Mouse (Mus musculus): ENCODE data around the gene Otog. TPM values are rescaled to one million over a fixed set of nuclear protein-coding genes. Genes with fewer than 3 reads are reported as not detected.

The Otog gene
- polyA plus RNA-seq, 1 experiment from 2014 or later: not detected

DNA sequence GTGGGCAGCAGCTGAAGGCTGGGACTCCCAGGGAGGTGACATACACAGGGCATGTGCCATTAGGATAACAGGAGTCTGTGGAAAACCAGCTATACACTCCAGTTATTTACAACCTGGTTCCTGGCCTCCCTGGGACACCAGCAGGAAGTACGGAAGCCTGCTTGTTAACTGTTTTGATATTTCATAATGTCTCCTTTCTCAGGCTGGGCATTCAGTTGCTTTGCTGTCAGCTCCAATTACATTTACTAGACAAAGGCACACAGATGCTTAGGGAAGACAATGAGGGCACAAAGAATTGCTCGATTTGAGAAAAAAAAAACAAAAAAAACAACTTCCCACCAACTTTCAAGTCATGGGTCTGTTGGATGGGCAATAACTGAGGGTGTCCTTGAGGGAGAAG is 24.3 kb upstream of the Otog start:
- Histone ChIP-seq H3K4me1 (ENCODE audit: control insufficient read depth in 2 of 2, insufficient read depth in 2 of 2, low read length in 2 of 2) (no peaks in the 10 kb centered on the region), H3K27ac (replicated peaks in 1 of 2; ENCODE audit: control insufficient read depth in 1 of 2, insufficient read depth in 1 of 2, low read depth in 2 of 2, low read length in 2 of 2) (no peak overlapping the region), H3K4me2 (ENCODE audit: low read length) (no peak overlapping the region), H3K9me3 (ENCODE audit: control insufficient read depth, low read length) (no peaks in the 10 kb centered on the region), H3K4me3 (ENCODE audit: control insufficient read depth in 1 of 2, insufficient read depth in 1 of 2, low read depth in 1 of 2, low read length in 2 of 2) (no peak overlapping the region), H3K27me3 (ENCODE audit: control insufficient read depth, insufficient read depth, low read length) (peaks cover 14% of the 10 kb centered on the region; the same call in 1 of the 2 replicates), H3K36me3 (ENCODE audit: control insufficient read depth, insufficient read depth, low read length) (no peaks in the 10 kb centered on the region), H3K9ac (ENCODE audit: low read length) (no peak overlapping the region)
- no peak for ATAC-seq (ENCODE audit: insufficient number of reproducible peaks, insufficient read depth, low FRiP score, low read depth)
- 65% methylated on average over 2 of the region's 2 CpGs for WGBS

DNA sequence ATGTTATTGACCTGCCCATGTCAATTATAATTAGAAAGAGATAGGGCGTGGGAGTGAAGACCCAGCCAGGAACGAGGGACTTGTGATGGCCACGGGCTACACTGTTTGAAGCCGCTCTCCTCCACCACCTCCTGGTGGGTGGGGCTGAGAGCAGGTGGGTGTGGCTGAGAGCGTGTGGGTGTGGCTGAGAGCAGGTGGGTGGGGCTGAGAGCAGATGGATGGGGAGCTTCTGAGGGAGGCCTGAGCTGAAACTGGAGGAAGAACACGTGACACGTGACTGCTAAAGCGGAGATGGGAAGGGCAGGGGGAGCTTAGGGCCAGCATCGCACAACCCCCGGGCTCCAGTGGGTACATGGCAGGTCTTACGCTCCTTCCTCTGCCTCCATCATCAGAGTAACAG is 22.4 kb upstream of the Otog start:
- Histone ChIP-seq H3K9me3 (ENCODE audit: control insufficient read depth, low read length) (no peaks in the 10 kb centered on the region), H3K36me3 (ENCODE audit: control insufficient read depth, insufficient read depth, low read length) (no peaks in the 10 kb centered on the region), H3K27me3 (ENCODE audit: control insufficient read depth, insufficient read depth, low read length) (peaks cover 14% of the 10 kb centered on the region; the same call in 1 of the 2 replicates), H3K4me2 (ENCODE audit: low read length) (no peak overlapping the region), H3K4me1 (ENCODE audit: control insufficient read depth in 2 of 2, insufficient read depth in 2 of 2, low read length in 2 of 2) (no peaks in the 10 kb centered on the region), H3K27ac (replicated peaks in 1 of 2; ENCODE audit: control insufficient read depth in 1 of 2, insufficient read depth in 1 of 2, low read depth in 2 of 2, low read length in 2 of 2) (no peak overlapping the region), H3K4me3 (ENCODE audit: control insufficient read depth in 1 of 2, insufficient read depth in 1 of 2, low read depth in 1 of 2, low read length in 2 of 2) (no peak overlapping the region), H3K9ac (ENCODE audit: low read length) (no peak overlapping the region)
- ATAC-seq (ENCODE audit: insufficient number of reproducible peaks, insufficient read depth, low FRiP score, low read depth): no peak
- 19% methylated on average over 11 of the region's 11 CpGs for WGBS

DNA sequence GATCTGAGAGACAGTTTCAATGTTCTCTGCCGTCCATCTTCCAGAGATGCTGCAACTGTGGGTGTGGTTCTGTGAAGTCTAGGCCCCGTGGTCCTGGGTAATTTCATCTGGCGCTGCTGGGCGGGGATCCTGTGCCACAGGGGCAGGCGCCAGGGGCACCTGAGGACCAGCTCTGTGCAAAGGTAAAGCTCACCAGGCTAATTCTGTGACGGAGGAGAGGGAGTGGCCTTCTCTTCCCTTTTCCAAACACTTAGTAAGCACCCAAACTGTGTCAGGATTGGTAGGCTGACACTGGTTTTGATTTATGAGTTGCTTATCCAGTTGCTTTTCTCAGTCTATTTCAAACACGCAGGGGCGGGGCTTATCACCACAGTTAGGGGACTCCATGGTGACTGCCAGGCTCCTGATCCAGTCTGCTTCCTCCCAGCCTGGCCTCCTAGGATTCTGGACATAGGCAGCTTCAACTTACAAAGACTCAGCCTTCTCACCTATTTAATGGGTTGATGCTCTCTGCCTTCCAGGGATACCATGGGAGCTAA is 20.1 kb upstream of the Otog start:
- WGBS: 69% methylated on average over 8 of the region's 8 CpGs
- Histone ChIP-seq H3K9me3 (ENCODE audit: control insufficient read depth, low read length) (no peaks in the 10 kb centered on the region), H3K27me3 (ENCODE audit: control insufficient read depth, insufficient read depth, low read length) (peaks cover 14% of the 10 kb centered on the region; the same call in 1 of the 2 replicates), H3K4me2 (ENCODE audit: low read length) (no peak overlapping the region), H3K4me3 (ENCODE audit: control insufficient read depth in 1 of 2, insufficient read depth in 1 of 2, low read depth in 1 of 2, low read length in 2 of 2) (no peak overlapping the region), H3K27ac (replicated peaks in 1 of 2; ENCODE audit: control insufficient read depth in 1 of 2, insufficient read depth in 1 of 2, low read depth in 2 of 2, low read length in 2 of 2) (no peak overlapping the region), H3K36me3 (ENCODE audit: control insufficient read depth, insufficient read depth, low read length) (no peaks in the 10 kb centered on the region), H3K4me1 (ENCODE audit: control insufficient read depth in 2 of 2, insufficient read depth in 2 of 2, low read length in 2 of 2) (no peaks in the 10 kb centered on the region), H3K9ac (ENCODE audit: low read length) (no peak overlapping the region)
- ATAC-seq (ENCODE audit: insufficient number of reproducible peaks, insufficient read depth, low FRiP score, low read depth): no peak

- H3K27ac ChIP-seq (replicated peaks in 1 of 2; ENCODE audit: control insufficient read depth in 1 of 2, insufficient read depth in 1 of 2, low read depth in 2 of 2, low read length in 2 of 2): no peak overlapping the region
- no peak overlapping the region for H3K4me3 ChIP-seq (ENCODE audit: control insufficient read depth in 1 of 2, insufficient read depth in 1 of 2, low read depth in 1 of 2, low read length in 2 of 2)
- no peak overlapping the region for H3K4me2 ChIP-seq (ENCODE audit: low read length)
- no peaks in the 10 kb centered on the region for H3K27me3 ChIP-seq (ENCODE audit: control insufficient read depth, insufficient read depth, low read length)
- ATAC-seq (ENCODE audit: insufficient number of reproducible peaks, insufficient read depth, low FRiP score, low read depth): no peak
- no peak overlapping the region for H3K9ac ChIP-seq (ENCODE audit: low read length)
- H3K36me3 ChIP-seq (ENCODE audit: control insufficient read depth, insufficient read depth, low read length): no peaks in the 10 kb centered on the region
- H3K4me1 ChIP-seq (ENCODE audit: control insufficient read depth in 2 of 2, insufficient read depth in 2 of 2, low read length in 2 of 2): peaks cover 0 to 4% of the 10 kb centered on the region in 2 experiments; a peak in 2 of 4 replicates
- no peaks in the 10 kb centered on the region for H3K9me3 ChIP-seq (ENCODE audit: control insufficient read depth, low read length)
- WGBS: 24% methylated on average over 7 of the region's 7 CpGs
Observed at GRCm38 (mm10) chr7:46226253-46226652, 14.5 kb upstream of the Otog start.

DNA sequence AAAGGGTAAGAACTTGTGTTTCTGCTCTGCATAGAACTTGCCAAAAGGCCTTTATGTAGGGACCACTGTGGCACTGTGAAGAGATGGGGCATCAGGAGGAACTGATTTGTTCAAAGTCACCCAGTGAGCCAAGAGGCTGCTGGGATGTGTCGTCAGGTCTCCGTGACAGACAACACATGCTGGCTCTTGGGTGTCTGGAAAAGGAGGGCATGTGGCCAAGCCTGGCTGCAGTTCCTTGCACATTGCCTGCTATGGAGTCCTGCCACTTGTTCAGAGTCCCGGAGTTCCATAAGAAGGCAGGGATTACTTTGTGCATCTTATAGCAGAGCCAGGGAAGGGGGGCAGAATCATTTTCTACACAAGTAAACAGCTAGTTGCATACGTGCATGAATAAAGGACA is 13.9 kb upstream of the Otog start:
- 27% methylated on average over 4 of the region's 4 CpGs for WGBS
- H3K9me3 ChIP-seq (ENCODE audit: control insufficient read depth, low read length): no peaks in the 10 kb centered on the region
- peak; percentile 49; the same call in 1 of the 2 replicates for ATAC-seq (ENCODE audit: insufficient number of reproducible peaks, insufficient read depth, low FRiP score, low read depth)

GRCm38 (mm10) chr7:46235948-46236347 is 4.8 kb upstream of the Otog start:
- H3K4me2 ChIP-seq (ENCODE audit: low read length): no peak overlapping the region
- 75% methylated on average over 18 of the region's 18 CpGs for WGBS
- H3K27me3 ChIP-seq (ENCODE audit: control insufficient read depth, insufficient read depth, low read length): 0 out of 2 replicates have a peak, but pooled peaks cover 5% of the 10 kb centered on the region
- H3K27ac ChIP-seq (replicated peaks in 1 of 2; ENCODE audit: control insufficient read depth in 1 of 2, insufficient read depth in 1 of 2, low read depth in 2 of 2, low read length in 2 of 2): no peak overlapping the region
- ATAC-seq (ENCODE audit: insufficient number of reproducible peaks, insufficient read depth, low FRiP score, low read depth): no peak
- H3K9me3 ChIP-seq (ENCODE audit: control insufficient read depth, low read length): no peaks in the 10 kb centered on the region
- no peaks in the 10 kb centered on the region for H3K36me3 ChIP-seq (ENCODE audit: control insufficient read depth, insufficient read depth, low read length)
- no peak overlapping the region for H3K4me3 ChIP-seq (ENCODE audit: control insufficient read depth in 1 of 2, insufficient read depth in 1 of 2, low read depth in 1 of 2, low read length in 2 of 2)
- H3K4me1 ChIP-seq (ENCODE audit: control insufficient read depth in 2 of 2, insufficient read depth in 2 of 2, low read length in 2 of 2): peaks cover 6 to 7% of the 10 kb centered on the region in 2 experiments; a peak in 2 of 4 replicates
- no peak overlapping the region for H3K9ac ChIP-seq (ENCODE audit: low read length)

More for the DNA sequence above, 13.9 kb upstream of the Otog start:
- H3K27ac ChIP-seq (replicated peaks in 1 of 2; ENCODE audit: control insufficient read depth in 1 of 2, insufficient read depth in 1 of 2, low read depth in 2 of 2, low read length in 2 of 2): no peak overlapping the region
- no peaks in the 10 kb centered on the region for H3K36me3 ChIP-seq (ENCODE audit: control insufficient read depth, insufficient read depth, low read length)
- no peak overlapping the region for H3K9ac ChIP-seq (ENCODE audit: low read length)
- no peaks in the 10 kb centered on the region for H3K27me3 ChIP-seq (ENCODE audit: control insufficient read depth, insufficient read depth, low read length)
- H3K4me2 ChIP-seq (ENCODE audit: low read length): no peak overlapping the region
- no peak overlapping the region for H3K4me3 ChIP-seq (ENCODE audit: control insufficient read depth in 1 of 2, insufficient read depth in 1 of 2, low read depth in 1 of 2, low read length in 2 of 2)
- H3K4me1 ChIP-seq (ENCODE audit: control insufficient read depth in 2 of 2, insufficient read depth in 2 of 2, low read length in 2 of 2): peaks cover 0 to 4% of the 10 kb centered on the region in 2 experiments; a peak in 2 of 4 replicates

- Histone ChIP-seq H3K36me3 (ENCODE audit: control insufficient read depth, insufficient read depth, low read length) (no peaks in the 10 kb centered on the region), H3K4me3 (ENCODE audit: control insufficient read depth in 1 of 2, insufficient read depth in 1 of 2, low read depth in 1 of 2, low read length in 2 of 2) (no peak overlapping the region), H3K9me3 (ENCODE audit: control insufficient read depth, low read length) (no peaks in the 10 kb centered on the region), H3K9ac (ENCODE audit: low read length) (no peak overlapping the region), H3K4me1 (ENCODE audit: control insufficient read depth in 2 of 2, insufficient read depth in 2 of 2, low read length in 2 of 2) (peaks cover 6 to 7% of the 10 kb centered on the region in 2 experiments; a peak in 2 of 4 replicates), H3K4me2 (ENCODE audit: low read length) (no peak overlapping the region), H3K27ac (replicated peaks in 1 of 2; ENCODE audit: control insufficient read depth in 1 of 2, insufficient read depth in 1 of 2, low read depth in 2 of 2, low read length in 2 of 2) (no peak overlapping the region), H3K27me3 (ENCODE audit: control insufficient read depth, insufficient read depth, low read length) (0 out of 2 replicates have a peak, but pooled peaks cover 5% of the 10 kb centered on the region)
- ATAC-seq (ENCODE audit: insufficient number of reproducible peaks, insufficient read depth, low FRiP score, low read depth): no peak
- WGBS: 87% methylated on average over 15 of the region's 15 CpGs
Observed at GRCm38 (mm10) chr7:46236363-46236762, 4.4 kb upstream of the Otog start.

GRCm38 (mm10) chr7:46237192-46237591 is 3.6 kb upstream of the Otog start:
- WGBS: 41% methylated on average over 7 of the region's 7 CpGs
- peaks cover 6 to 7% of the 10 kb centered on the region in 2 experiments; a peak in 2 of 4 replicates for H3K4me1 ChIP-seq (ENCODE audit: control insufficient read depth in 2 of 2, insufficient read depth in 2 of 2, low read length in 2 of 2)
- H3K27ac ChIP-seq (replicated peaks in 1 of 2; ENCODE audit: control insufficient read depth in 1 of 2, insufficient read depth in 1 of 2, low read depth in 2 of 2, low read length in 2 of 2): no peak overlapping the region
- H3K9me3 ChIP-seq (ENCODE audit: control insufficient read depth, low read length): no peaks in the 10 kb centered on the region
- H3K27me3 ChIP-seq (ENCODE audit: control insufficient read depth, insufficient read depth, low read length): 0 out of 2 replicates have a peak, but pooled peaks cover 5% of the 10 kb centered on the region
- no peak overlapping the region for H3K9ac ChIP-seq (ENCODE audit: low read length)
- no peak overlapping the region for H3K4me3 ChIP-seq (ENCODE audit: control insufficient read depth in 1 of 2, insufficient read depth in 1 of 2, low read depth in 1 of 2, low read length in 2 of 2)
- ATAC-seq (ENCODE audit: insufficient number of reproducible peaks, insufficient read depth, low FRiP score, low read depth): no peak
- no peaks in the 10 kb centered on the region for H3K36me3 ChIP-seq (ENCODE audit: control insufficient read depth, insufficient read depth, low read length)
- H3K4me2 ChIP-seq (ENCODE audit: low read length): peak overlapping the region; percentile 37

Measured in heart, embryonic 14.5 days (tissue).